Mouse (Mus musculus): ENCODE measurements around the gene 1700003F12Rik.

The 1700003F12Rik gene

DNA sequence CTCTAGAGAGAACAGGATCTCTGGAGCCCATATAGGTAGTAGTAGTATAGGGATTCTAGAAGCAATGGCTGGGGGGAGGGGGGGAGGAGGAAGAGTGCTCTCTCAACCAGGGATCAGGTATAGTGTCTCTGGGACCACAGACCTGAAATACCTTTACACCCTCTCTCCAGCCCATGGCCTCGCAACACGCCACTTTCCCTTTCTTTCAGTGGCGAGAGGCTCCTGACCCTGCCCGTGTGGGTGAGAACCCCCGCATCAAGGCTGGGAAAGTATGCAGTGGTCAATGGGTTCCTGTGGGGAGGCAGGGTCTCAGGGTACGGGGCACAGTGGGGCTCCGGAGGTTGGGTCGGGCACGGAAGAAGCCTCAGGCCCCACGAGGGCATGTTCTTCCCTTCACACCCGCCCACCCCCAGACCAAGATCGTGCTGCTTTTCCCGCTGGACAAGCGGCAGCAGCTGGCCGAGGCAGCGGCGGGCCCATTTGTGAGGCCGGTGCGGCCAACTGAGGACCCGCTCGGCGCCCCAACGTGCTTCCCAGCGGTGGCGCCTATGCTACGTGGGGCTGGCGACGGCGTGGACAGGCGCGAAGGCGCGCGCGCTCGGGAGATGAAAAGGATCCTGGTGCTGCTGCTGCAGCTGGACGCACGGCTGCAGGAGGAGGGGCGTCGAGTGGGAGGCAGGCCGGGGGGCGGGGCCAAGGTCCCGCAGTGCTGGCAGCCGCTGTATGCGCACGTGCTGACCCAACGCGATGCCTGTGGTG, 2.4 kb downstream of the 1700003F12Rik start:
- in situ Hi-C loops (cut with MboI, MseI), result loop anchor here (5.0 kb wide), 1 partner anchor 137 kb away; no protein-coding TSS in a partner anchor

DNA sequence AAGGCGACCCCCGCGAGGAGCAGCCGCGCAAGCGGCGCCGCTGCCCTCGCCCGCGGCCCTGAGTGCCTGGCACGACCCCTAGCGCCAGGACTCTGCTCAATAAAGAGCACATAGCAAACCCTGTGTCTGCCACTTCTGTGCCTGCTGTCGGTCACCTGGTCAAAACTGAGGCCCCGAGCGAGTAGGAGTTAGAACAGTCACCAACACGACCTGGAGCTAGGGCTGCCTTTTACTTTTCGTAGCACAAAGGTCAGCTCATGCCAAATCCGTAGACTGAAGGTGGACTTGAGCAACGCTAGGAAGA, 3.0 kb downstream of the 1700003F12Rik start:
- in situ Hi-C loops (cut with MboI, MseI), result loop anchor here (5.0 kb wide), 1 partner anchor 138 kb away; no protein-coding TSS in a partner anchor

DNA sequence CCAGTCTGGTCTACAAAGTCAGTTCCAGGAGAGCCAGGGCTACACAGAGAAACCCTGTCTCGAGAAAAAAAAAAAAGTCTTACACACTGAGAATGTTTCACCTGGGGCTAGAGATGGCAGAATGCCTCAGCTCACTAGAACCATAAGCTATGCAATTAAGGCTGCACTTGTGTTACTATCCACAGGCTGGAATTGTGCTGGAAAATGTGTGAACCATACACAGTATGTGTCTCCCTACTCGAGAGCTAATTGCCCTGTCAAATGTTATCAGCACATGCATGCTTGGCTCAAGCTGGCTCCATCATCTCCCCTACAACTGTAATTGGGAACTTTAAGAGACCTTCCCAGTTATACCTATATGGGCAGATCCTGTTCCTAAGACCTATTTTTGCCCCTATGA, 4.1 kb downstream of the 1700003F12Rik start:
- in situ Hi-C loops (cut with MboI, MseI), result no loop called here

DNA sequence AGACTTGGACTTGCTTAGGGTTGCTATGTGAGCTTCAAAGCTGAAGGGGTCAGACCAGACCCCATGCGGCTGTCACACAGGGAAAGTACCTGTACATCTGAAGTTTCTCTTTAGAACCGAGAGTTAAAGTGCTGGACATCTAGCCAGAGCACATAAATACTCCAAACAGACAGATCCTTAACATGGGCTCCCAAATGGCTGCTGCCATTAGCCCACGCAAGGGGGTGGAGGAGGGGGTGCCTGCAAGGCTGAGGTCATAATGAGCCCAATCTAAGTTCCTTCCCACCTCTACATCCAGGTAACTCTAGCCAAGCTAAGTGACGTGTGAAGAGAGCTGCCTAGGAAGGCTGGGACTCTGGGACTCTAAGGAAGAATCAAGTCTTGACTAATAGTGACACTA, 4.6 kb downstream of the 1700003F12Rik start, which contains the start of gene Actl10:
Gene Actl10, plus strand, starts transcription at position 301 of the 400 bp plus-strand sequence.
- in situ Hi-C loops (cut with MboI, MseI), result no loop called here

DNA sequence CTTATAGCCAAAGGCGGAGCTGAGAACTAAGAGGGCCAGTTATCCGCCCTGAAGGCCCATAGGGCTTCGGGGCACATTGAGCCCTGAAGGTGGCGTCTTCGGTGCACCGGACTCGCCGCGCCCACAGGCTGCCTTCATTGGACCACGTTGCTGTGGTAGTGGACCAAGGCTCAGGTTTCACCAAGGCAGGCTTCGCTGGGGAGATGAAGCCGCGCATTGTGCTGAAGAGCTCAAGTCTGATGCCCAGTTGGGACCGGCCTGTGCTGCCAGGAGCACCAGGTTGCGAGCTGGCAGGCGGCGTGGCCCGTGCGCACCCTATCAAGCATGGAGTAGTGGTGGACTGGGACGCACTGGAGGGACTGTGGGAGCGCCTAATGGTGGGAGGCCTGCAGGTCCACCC, 5.0 kb downstream of the 1700003F12Rik start:
- in situ Hi-C loops (cut with MboI, MseI), result no loop called here

DNA sequence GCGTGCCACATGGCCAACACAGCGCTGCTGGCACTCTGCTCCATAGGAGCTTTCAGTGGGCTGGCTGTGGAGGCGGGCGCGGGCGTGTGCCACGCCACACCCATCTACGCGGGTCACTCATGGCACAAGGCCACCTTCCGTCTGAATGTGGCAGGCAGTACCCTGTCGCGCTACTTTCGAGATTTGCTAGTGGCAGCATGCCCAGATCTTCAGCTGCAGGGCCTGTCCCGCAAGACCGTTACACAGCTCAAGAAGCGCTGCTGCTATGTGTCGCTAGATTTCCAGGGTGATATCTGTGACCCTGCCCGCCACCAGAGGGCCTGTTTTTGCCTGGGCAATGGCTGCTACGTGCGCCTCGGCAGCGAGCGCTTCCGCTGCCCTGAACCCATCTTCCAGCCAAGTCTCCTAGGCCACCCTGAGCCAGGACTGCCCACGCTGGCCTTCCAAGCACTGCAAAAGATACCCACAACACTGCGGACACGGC, 5.6 kb downstream of the 1700003F12Rik start:
- in situ Hi-C loops (cut with MboI, MseI), result no loop called here

DNA sequence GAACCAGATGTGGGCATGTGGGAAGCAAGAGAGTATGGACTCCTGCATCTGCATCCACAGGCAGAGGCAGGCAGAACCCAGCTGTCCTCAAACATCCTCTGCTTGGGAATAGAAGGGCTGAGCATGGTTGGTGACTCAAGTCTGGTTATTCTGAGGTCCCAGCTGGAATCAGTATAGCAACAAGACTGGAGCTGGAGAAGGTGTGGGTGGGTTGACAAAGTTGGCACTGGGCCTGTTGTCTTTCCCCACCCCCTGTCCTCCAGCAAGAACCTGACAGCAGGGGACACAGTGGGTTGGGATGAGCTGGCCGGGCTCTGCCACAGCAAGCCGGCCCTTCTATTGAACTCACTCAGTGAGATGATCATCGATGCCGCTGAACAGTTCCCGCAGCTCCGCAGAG, 8.3 kb downstream of the 1700003F12Rik start:
- in situ Hi-C loops (cut with MboI, MseI), result no loop called here

DNA sequence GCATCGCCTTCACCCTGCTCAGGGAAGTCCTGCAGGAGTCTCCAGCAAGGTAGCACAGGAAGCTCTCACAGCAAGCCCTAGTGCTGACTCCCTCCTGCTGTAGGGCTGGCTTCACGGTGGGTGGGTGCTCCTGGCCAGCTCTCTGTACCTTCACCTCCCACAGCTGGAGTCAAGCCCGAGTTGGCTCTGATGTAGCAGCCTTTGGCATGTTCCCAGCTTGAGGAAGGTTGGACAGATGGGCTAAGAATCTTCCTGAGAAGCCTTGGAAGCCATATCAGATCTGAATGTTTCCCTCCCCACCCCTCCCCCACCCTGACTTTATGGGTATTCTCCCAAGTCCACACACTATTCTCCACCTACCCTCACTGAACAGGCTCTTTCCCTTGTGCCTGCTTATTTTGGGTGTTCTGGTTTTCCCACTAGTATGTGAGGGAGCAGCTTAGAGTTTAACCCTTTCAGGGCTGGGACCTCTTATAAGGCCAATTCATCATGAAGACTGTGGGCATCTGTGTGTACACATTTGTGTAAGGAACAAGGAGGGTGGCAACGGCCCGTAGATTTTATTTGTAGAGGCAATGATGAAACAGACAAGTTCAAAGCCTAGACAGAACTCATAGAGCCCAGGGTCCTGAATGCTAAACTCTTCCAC, 10.4 kb downstream of the 1700003F12Rik start:
- in situ Hi-C loops (cut with MboI, MseI), result no loop called here

DNA sequence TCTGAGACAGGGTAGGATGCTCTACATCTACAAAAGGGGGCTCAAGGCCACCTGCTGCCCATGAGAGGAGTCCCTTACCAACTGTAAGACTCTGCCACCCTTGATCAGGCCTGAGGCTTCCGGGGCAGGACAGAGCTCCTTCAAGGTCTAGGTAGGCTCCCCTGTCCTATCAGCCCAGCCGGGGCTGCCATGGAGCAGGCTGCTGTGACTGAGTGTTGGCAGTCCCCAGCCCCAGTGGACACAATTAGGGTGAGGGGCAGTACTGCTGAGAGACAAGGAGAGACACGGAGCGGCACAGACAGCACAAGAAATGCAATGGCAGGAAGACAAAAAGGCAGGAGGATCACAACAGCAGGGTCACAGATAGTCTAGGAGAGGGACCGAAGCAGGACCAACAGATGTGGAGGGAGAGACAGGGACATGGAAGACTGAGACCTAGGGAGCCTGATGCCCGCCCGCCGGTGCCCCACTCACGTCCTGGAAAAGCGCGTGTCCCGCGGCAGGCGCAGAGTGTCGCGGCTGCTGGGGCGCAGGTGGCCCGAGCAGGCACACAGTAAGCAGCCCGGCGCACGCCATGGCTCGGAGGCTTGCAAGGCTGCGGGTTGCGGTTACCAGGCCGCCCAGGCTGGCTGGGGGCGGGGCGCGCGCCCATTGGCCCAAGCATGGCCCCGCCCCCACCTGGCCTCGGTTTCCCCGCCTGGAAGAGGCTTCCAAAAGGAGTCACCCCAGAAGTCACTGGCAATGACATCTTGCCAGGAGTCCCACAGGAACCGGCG, 11.6 kb downstream of the 1700003F12Rik start, which contains the start of gene Necab3:
Gene Necab3, minus strand, starts transcription at position 627 of the 776 bp plus-strand sequence.
- in situ Hi-C loops (cut with MboI, MseI), result no loop called here

DNA sequence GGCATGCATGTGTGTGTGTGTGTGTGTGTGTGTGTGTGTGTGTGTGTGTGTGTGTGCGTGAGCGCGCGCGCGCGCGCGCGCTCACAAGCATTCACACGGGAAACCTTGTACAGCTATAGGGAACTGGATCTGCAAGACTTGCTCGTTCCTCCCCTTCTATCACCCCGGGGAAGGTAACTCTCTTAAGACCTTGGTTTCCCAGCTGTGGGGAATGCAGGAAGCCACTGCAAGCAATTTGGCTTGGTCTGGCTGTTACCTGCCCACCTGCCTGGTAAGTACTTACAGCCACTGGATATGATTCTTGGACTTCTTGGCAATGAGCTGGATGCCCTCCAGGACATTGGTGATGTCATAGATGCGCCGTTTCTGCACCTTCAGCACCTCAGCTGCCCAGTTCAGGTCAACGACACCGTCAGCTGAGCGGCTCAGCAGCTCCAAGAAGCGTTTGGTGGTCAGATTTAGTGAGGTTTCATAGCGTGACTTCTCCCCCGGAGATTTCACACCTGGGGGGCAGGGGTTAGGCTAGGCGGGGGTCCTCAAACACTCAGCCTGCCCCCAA, 16.8 kb downstream of the 1700003F12Rik start:
- in situ Hi-C loops (cut with MboI, MseI), result no loop called here

DNA sequence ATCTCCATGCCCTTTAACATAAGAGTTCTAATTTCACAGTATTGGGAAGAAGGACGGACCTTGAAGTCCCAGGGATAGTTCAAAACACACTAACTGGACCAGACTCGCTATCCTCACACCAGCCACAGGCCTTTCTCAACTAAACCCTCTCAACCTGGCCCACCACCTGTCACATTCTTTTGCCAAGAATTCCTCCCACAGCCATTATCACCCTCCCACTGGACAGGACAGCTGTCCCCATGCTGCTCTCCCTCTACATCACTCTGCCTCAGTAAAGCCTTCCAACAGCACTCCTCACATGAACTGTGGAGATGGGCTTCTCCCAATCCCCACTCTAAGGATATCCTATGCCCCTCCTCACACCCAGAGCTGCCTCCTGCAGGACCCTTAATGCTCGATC, 18.7 kb downstream of the 1700003F12Rik start:
- in situ Hi-C loops (cut with MboI, MseI), result no loop called here

DNA sequence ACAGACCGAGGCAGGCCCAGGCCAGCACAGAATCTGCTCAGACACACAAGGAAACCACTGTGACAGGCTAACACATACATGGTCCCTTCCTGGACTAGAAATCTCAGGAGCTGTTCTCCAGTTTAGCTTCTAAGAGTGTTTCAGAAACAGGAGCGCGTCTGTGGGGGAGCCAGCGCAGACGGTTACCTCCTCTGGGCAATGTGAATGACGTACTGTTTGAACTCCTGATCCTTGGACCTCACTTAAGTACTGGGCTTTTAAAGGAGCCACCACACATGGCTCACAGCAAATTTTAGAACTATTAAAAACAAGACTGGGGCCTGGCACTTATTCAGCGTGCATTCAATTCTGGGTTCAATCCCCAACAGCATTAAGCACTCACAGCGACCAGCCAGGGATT, 19.8 kb downstream of the 1700003F12Rik start:
- in situ Hi-C loops (cut with MboI, MseI), result no loop called here

DNA sequence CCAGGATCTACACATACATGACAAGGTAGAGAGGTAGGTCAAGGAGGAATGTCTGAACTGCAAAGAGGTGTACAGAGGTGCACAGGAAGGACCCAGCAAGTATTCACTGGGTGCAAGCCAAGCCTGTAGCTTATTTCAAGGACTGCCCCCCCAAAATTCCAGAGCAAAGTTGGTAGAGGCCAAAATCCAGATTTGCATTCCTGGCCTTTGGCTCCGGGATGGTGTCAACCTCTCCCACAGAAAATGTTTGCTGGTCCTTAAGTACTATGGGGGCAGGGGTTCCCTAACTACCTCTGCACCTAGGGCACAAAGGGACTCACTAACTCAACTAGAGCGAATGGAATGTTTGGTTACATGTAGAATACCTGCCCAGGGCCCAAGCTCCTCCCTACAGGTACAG, 20.9 kb downstream of the 1700003F12Rik start:
- in situ Hi-C loops (cut with MboI, MseI), result no loop called here

DNA sequence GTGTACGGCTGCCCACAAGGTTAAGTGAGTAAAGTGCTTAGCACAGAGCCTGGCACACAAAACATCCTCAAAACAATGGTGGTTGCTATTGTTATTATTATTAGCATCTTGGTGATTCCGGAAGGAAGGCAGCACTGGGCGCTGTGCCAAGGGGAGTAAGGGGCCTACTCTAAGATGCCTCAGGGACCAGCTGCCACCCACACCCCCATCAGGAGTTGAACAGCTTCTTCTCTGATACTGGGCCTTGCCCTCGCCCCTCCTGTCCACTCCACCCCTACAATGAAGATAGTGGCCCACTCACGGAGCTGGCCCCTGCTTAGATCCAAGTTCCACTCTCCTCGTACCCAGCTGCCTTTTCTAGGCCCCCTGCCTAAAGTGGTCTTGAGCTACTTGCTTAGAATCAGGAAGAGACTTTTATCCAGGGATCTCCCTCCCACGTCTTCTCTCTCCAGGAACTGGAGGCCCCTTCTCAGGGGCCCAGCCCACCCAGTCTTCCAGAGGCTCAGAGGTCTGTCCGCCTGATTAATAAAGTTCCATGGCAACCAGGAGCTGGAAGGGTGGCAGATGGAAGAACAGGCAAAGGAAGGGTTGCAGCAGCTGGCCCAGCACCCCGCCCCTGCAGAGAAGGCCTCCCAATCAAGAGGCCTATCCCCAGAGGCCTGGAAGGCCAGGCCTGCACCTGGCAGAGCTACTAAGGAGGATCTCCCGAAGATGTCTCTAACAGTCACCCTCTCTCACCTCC, 21.6 kb downstream of the 1700003F12Rik start:
- in situ Hi-C loops (cut with MboI, MseI), result no loop called here

DNA sequence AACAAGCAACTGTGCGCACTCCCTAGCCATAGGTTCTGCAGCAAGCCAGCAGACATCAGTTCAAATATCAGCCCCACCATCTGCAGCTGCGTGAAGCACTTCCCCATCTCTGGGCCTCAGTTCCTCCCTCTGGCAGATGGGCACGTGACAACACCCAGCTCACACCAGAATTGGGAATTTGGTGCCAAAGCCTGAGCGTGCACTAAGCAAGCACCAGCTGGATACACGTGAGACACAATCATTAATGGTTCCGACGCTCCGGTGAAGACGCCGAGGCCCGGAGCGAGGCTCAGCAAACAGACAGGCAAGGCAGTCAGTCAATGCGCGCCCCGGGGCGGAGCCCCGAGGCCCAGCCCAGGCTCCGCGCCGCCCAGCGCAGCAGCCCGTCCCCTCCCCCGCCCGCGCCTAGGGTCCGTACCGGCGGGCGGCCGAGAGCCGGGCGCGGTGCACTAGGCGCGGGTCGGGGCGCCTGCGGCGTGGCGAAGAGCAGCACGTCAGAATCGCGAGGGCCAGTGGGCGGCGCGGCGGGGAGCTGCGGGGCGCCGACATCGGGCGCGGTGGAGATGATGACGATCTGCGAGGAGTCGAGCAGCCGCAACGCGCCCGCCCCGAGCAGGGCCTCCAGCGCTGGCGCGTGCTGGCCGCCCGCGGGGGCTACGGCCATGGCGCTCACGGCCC, 22.3 kb downstream of the 1700003F12Rik start:
- in situ Hi-C loops (cut with MboI, MseI), result no loop called here

DNA sequence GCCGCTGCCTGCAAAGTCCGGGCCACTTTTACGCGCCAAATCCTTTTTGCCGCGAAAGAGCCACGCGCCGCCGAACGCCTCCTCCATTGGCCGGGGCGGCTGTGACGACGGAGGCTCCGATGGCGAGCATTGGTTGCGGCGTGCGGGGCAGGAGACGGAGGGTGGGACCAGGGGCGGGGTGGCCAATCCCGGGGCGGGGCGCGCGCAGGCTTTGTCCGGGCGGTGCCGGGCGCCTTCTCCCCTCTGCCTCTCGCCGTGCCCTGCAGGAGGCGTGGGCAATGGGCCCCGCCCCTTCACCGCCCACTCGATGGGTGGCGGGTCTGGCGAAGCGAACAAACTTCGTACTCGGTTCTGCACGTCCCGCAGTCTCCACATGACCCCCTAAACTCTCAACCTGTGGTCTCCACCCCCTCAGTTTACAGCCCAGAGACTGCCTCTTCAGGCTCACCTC, 23.0 kb downstream of the 1700003F12Rik start, which contains the start of gene E2f1:
Gene E2f1, minus strand, starts transcription at position 57 of the 451 bp plus-strand sequence.
- in situ Hi-C loops (cut with MboI, MseI), result no loop called here

DNA sequence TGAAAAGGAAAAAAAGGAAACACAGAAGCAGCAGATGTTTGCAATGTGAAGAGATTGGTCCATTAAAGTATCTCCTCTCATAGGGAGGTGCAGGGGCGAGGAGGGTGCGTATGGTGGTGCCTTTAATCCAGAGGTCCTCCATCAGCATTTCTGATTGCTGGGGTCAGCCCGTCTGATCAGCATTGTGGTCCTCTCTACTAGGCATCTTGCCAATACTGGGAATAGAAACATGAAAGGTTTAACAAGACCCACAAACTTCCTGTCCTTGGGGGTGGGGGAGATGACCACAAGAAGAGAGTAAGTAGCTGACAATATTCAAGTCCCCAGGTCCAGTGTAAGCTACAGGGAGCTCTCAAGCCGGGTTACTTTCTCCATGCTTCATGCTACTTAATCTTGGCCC, 23.8 kb downstream of the 1700003F12Rik start:
- in situ Hi-C loops (cut with MboI, MseI), result no loop called here

DNA sequence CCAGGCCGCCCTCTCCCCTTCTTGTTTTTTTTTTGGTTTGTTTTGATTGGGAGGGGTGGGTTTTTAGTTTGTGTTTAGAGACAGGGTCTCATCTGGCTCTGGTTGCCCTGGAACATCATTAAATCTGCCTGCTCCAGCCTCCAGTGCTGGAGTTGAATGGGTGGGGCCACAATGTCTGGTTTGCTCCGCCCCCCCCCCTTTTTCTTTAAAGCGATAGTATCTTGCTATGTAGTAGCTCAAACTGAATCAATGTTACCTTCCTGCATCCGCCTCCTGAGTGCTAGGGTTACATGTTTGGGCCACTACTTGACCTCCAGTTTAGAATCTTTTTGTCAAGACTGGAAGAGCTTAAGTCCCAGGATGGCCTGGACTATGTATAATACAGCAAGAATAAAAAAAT, 24.4 kb downstream of the 1700003F12Rik start:
- in situ Hi-C loops (cut with MboI, MseI), result no loop called here

DNA sequence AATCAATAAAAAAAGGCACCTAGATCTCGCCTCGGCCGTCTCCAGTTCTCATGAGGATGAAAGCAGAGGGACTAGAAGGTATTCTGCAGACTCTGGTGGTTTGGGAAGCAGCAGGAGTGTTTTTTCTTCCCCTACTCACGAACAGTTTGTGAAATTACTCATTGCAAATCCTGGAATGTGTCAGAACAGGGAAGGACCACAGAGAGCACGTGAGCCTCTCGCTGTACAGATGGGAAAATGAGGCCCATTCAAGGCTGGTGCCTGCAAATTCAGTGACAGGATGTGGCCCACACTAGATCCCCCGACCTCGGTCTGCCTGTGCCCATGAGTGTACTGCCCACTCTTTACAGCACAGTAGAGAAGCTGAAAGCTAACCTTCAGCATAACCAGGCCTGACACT, 25.1 kb downstream of the 1700003F12Rik start:
- in situ Hi-C loops (cut with MboI, MseI), result no loop called here

DNA sequence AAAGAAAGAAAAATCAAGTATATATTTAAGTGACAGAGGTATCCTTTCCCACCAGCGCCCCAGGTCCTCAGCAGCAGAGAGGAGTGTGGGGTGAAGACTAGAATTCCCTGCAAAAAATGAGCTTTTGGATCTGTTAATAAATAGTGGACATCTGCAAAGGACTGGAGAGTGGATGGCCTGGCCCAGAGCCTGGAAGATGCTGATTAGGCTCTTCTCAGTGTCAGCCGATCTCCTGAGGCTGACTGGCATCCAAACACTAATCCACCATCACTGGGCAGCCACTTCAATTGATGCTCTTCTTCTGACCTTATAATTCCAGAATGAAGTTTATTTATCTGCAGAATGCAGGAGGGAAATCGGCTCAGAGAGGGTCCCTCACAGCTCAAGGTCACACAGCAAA, 26.1 kb downstream of the 1700003F12Rik start:
- in situ Hi-C loops (cut with MboI, MseI), result no loop called here

Measured in regulatory T cell (primary cell).